Mouse (Mus musculus): Measurements from ENCODE around the gene Degs2. TPM values are rescaled to one million over a fixed set of nuclear protein-coding genes. Genes with fewer than 3 reads are reported as not detected.

Gene Degs2
- 16.7 TPM for polyA plus RNA-seq (2014; fragmentation: Illumina TruSeq; extraction: RNeasy Lipid Tissue Mini Kit (QIAGEN cat#74804); ENCODE audit: low read depth, low replicate concordance)

DNA sequence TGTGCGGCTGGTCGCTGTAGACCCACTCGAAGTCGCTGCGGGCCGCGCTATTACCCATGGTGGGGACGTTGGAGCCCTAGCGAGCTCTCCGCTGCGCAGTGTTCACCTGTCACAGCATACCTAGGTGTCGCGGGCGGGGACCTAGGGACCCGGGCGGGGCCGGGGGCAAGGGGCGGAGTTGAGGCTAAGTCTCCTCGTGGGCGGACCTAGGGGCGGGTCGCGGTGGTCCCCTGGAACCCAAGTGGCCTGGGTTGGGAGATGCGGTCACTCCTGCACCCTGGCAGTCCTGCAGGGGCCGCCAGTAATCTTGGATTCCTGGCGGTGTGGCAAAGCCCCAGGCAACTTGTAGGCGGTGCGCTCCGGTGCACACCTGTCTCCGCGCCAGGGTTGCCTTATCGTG lies at the start of gene Degs2:
Gene Degs2 (minus strand): TSS at position 131 of the 400 bp plus-strand sequence.

Other genes with a start within 250 kb of the Degs2 start
- gene Evl, start 147.6 kb downstream of the Degs2 start, polyA plus RNA-seq (2014; fragmentation: Illumina TruSeq; extraction: RNeasy Lipid Tissue Mini Kit (QIAGEN cat#74804); ENCODE audit: low read depth, low replicate concordance) = 26.5 TPM
- 92.4 TPM for gene Yy1, start 90.7 kb upstream of the Degs2 start, polyA plus RNA-seq (2014; fragmentation: Illumina TruSeq; extraction: RNeasy Lipid Tissue Mini Kit (QIAGEN cat#74804); ENCODE audit: low read depth, low replicate concordance)
- not detected for gene Slc25a29, start 133.6 kb upstream of the Degs2 start, polyA plus RNA-seq (2014; fragmentation: Illumina TruSeq; extraction: RNeasy Lipid Tissue Mini Kit (QIAGEN cat#74804); ENCODE audit: low read depth, low replicate concordance)
- 0.57 TPM for gene Slc25a47, start 133.7 kb upstream of the Degs2 start, polyA plus RNA-seq (2014; fragmentation: Illumina TruSeq; extraction: RNeasy Lipid Tissue Mini Kit (QIAGEN cat#74804); ENCODE audit: low read depth, low replicate concordance)
- gene Wdr25, start 191.3 kb upstream of the Degs2 start, polyA plus RNA-seq (2014; fragmentation: Illumina TruSeq; extraction: RNeasy Lipid Tissue Mini Kit (QIAGEN cat#74804); ENCODE audit: low read depth, low replicate concordance) = 0.50 TPM
- gene Wars, start 191.9 kb upstream of the Degs2 start, polyA plus RNA-seq (2014; fragmentation: Illumina TruSeq; extraction: RNeasy Lipid Tissue Mini Kit (QIAGEN cat#74804); ENCODE audit: low read depth, low replicate concordance) = 15.2 TPM

All from sigmoid colon, adult 10 weeks (tissue).